Mouse (Mus musculus): ENCODE results near the gene Il1f5. TPM values are rescaled to one million over a fixed set of nuclear protein-coding genes. Genes with fewer than 3 reads are reported as not detected.

Gene Il1f5
- polyA plus RNA-seq, 1 experiment from 2014 or later = 1.9 TPM

Other genes starting within 250 kb of the Il1f5 start
- gene Hnmt, start 227.6 kb upstream of the Il1f5 start, polyA plus RNA-seq (2015; fragmentation: Nextera tagmentation; extraction: Ambion mirVana) = 1.1 and 1.3 TPM in 2 replicates
- not detected in 2 replicates for gene Tbpl2, start 180.4 kb upstream of the Il1f5 start, polyA plus RNA-seq (2015; fragmentation: Nextera tagmentation; extraction: Ambion mirVana)
- not detected in 2 replicates for gene Il1f8, start 123.8 kb upstream of the Il1f5 start, polyA plus RNA-seq (2015; fragmentation: Nextera tagmentation; extraction: Ambion mirVana)
- gene Il1f9, start 90.5 kb upstream of the Il1f5 start, polyA plus RNA-seq (2015; fragmentation: Nextera tagmentation; extraction: Ambion mirVana) = not detected in 2 replicates
- not detected in 2 replicates for gene Il1f6, start 61.5 kb upstream of the Il1f5 start, polyA plus RNA-seq (2015; fragmentation: Nextera tagmentation; extraction: Ambion mirVana)
- gene Il1f10, start 14.2 kb downstream of the Il1f5 start, polyA plus RNA-seq (2015; fragmentation: Nextera tagmentation; extraction: Ambion mirVana) = not detected in 2 replicates
- 1.2 and 1.4 TPM in 2 replicates for gene Il1rn, start 59.9 kb downstream of the Il1f5 start, polyA plus RNA-seq (2015; fragmentation: Nextera tagmentation; extraction: Ambion mirVana)
- 1.1 and 2.5 TPM in 2 replicates for gene Psd4, start 90.6 kb downstream of the Il1f5 start, polyA plus RNA-seq (2015; fragmentation: Nextera tagmentation; extraction: Ambion mirVana)
- gene Pax8, start 198.6 kb downstream of the Il1f5 start, polyA plus RNA-seq (2015; fragmentation: Nextera tagmentation; extraction: Ambion mirVana) = 0.34 TPM in 1 of 2 replicates, not detected in the other

Data from embryonic facial prominence, embryonic 13.5 days (tissue).